Mouse (Mus musculus): Measurements from ENCODE around the gene Apba3. TPM values are rescaled to one million over a fixed set of nuclear protein-coding genes. Genes with fewer than 3 reads are reported as not detected.

Apba3 gene
- total and polyA plus RNA-seq, 3 experiments, result 111 to 151 (median 123) TPM

DNA sequence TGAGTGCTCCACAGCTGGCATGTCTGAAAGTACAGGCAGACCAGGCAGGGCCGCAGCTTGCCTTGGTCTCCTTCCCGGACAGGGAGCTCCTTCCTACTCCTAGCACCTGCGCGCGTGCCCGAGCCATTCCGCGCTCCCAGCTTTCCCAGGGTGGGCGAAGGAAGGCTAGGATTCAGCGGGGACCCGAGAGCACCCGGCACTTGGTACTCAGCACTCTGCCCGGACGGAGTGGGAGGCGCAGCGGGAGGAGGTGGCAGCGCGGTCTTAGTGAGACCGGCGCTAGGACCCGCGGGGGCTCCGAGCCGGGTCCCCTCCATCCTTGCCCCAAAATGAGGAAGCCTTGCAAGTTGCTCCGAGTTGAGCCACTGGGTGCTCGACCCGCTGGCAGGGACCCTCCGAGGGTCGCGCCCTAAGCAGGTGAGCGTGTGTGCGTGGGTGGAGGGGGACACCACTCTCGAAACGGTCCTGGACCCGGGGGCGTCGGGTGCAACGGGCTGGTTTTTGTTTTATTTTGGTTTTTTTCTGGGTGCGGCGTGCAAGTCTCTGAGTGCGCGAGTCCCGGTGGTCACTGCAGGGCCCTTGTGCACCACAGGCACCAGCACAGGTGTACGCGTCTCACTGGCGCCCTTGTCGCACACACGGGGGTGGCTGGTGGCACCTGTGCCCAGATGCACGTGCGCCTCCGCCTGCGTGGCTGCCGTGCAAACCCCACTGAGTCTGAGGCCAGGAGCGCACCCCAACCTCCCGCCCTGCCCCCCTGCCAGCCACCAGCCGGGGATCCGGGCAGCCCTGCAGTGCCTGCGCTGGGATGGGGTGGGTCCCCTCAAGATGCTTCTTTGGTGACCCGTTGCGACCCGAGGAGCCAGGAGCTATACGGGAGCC is 9.4 kb upstream of the Apba3 start:
- Histone ChIP-seq H3K27me3 (ENCODE audit: control insufficient read depth, insufficient read depth, low read length) (peaks cover 15% of the 10 kb centered on the region; the same call in 1 of the 2 replicates), H3K4me1 (ENCODE audit: control insufficient read depth, insufficient read depth, low read length) (no peaks in the 10 kb centered on the region), H3K36me3 (ENCODE audit: control insufficient read depth, insufficient read depth, low read length) (no peaks in the 10 kb centered on the region), H3K9ac (ENCODE audit: low read depth, low read length) (no peak overlapping the region), H3K79me2 (replicated peaks; ENCODE audit: control insufficient read depth, insufficient read depth, low read length) (no peaks in the 10 kb centered on the region), H3K27ac (no peak overlapping the region), H3K4me3 (peak overlapping the region; percentile 22)
- 5% methylated on average over 62 of the region's 62 CpGs for WGBS
- TF ChIP-seq POLR2A (IDR thresholded peaks at IDR 0.05; ENCODE audit: insufficient read depth, low read depth, low read length), result no peak
- no peak for TF ChIP-seq EP300 (IDR thresholded peaks at IDR 0.05; ENCODE audit: insufficient read depth, low read depth, low read length)
- no peak for TF ChIP-seq CTCF (IDR thresholded peaks at IDR 0.05)
- intact Hi-C loops (cut with DNase I), result no loop called here
- DNase-seq, result no peak

DNA sequence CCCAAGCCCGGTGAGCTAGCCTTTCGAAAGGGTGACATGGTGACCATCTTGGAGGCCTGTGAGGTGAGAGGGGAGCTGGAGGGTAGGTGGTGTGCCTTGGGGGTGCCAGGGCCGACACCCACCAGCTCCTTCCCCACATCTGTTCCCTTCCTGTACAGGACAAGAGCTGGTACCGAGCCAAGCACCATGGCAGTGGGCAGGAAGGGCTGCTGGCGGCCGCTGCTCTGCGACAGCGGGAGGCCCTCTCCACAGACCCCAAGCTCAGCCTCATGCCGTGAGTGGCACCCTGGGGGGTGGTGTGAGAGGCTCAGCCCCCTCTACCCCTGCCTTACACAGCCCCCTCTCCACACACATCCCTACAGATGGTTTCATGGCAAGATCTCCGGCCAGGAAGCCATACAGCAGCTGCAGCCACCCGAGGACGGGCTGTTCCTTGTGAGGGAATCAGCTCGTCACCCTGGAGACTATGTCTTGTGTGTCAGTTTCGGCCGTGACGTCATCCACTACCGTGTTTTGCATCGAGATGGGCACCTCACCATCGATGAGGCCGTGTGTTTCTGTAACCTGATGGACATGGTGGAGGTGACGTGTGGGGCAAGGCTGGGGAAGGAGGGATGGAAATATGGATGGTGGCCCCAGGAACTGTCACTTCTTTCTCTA is 7.4 kb upstream of the Apba3 start:
- no peak for DNase-seq
- Histone ChIP-seq H3K9ac (ENCODE audit: low read depth, low read length) (no peak overlapping the region), H3K36me3 (ENCODE audit: control insufficient read depth, insufficient read depth, low read length) (no peaks in the 10 kb centered on the region), H3K27ac (no peak overlapping the region), H3K79me2 (replicated peaks; ENCODE audit: control insufficient read depth, insufficient read depth, low read length) (no peaks in the 10 kb centered on the region), H3K27me3 (ENCODE audit: control insufficient read depth, insufficient read depth, low read length) (peaks cover 11% of the 10 kb centered on the region; the same call in 1 of the 2 replicates), H3K4me1 (ENCODE audit: control insufficient read depth, insufficient read depth, low read length) (no peaks in the 10 kb centered on the region), H3K4me3 (no peak overlapping the region)
- TF ChIP-seq POLR2A (IDR thresholded peaks at IDR 0.05; ENCODE audit: insufficient read depth, low read depth, low read length) (no peak), EP300 (IDR thresholded peaks at IDR 0.05; ENCODE audit: insufficient read depth, low read depth, low read length) (no peak), CTCF (IDR thresholded peaks at IDR 0.05) (no peak)
- 33% methylated on average over 21 of the region's 21 CpGs for WGBS
- intact Hi-C loops (cut with DNase I), result no loop called here

DNA sequence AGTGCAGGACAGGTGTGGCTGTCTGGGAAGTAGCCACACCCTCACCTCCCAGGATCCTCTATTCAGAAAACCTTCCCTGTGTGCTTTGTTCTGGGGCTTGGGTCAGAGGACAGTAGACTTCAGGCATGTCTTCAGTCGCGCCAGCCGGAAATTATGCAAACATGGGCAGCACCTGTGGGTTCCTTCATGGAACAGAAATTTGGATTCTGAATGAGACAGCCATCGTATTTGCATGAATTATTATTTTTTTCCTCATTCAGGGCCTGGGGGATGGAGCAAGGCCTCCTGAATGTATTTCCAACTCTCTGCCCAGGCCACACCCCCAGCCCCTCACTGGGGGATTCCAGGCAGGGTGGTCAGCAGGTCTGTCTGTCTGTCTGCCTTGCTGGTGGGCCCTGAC is 5.7 kb upstream of the Apba3 start:
- Histone ChIP-seq H3K27ac (no peak overlapping the region), H3K79me2 (replicated peaks; ENCODE audit: control insufficient read depth, insufficient read depth, low read length) (no peaks in the 10 kb centered on the region), H3K4me1 (ENCODE audit: control insufficient read depth, insufficient read depth, low read length) (peaks cover 2% of the 10 kb centered on the region; the same call in 1 of the 2 replicates), H3K4me3 (no peak overlapping the region), H3K36me3 (ENCODE audit: control insufficient read depth, insufficient read depth, low read length) (no peaks in the 10 kb centered on the region), H3K9ac (ENCODE audit: low read depth, low read length) (no peak overlapping the region), H3K27me3 (ENCODE audit: control insufficient read depth, insufficient read depth, low read length) (peaks cover 11% of the 10 kb centered on the region; the same call in 1 of the 2 replicates)
- intact Hi-C loops (cut with DNase I), result no loop called here
- no peak for TF ChIP-seq POLR2A (IDR thresholded peaks at IDR 0.05; ENCODE audit: insufficient read depth, low read depth, low read length)
- TF ChIP-seq CTCF (IDR thresholded peaks at IDR 0.05), result no peak
- TF ChIP-seq EP300 (IDR thresholded peaks at IDR 0.05; ENCODE audit: insufficient read depth, low read depth, low read length), result no peak
- 93% methylated on average over 4 of the region's 4 CpGs for WGBS
- no peak for DNase-seq

DNA sequence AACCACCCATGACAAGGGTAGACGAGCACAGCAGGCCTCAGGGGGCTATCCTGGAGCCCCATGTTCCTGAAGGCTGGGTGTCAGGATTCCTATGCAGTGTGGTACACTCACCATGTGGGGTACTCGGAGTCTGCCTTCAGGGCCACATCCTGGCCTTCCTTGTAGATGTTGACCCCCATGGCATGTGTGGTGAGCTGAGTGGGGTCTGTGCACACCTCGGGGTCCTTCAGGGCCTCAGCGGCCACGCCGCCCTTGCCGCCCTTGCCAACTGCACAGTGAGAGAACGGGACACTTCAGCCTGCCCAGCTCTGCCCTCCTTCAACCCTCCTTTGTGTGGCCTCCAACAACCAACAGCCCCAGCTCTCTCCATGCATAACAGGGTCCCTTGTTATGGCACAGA is 1.2 kb upstream of the Apba3 start:
- Histone ChIP-seq H3K36me3 (ENCODE audit: control insufficient read depth, insufficient read depth, low read length) (no peaks in the 10 kb centered on the region), H3K4me3 (no peak overlapping the region), H3K27ac (no peak overlapping the region), H3K27me3 (ENCODE audit: control insufficient read depth, insufficient read depth, low read length) (no peaks in the 10 kb centered on the region), H3K4me1 (ENCODE audit: control insufficient read depth, insufficient read depth, low read length) (peaks cover 2% of the 10 kb centered on the region; the same call in 1 of the 2 replicates), H3K79me2 (replicated peaks; ENCODE audit: control insufficient read depth, insufficient read depth, low read length) (no peaks in the 10 kb centered on the region), H3K9ac (ENCODE audit: low read depth, low read length) (no peak overlapping the region)
- no peak for TF ChIP-seq CTCF (IDR thresholded peaks at IDR 0.05)
- no peak for TF ChIP-seq POLR2A (IDR thresholded peaks at IDR 0.05; ENCODE audit: insufficient read depth, low read depth, low read length)
- TF ChIP-seq EP300 (IDR thresholded peaks at IDR 0.05; ENCODE audit: insufficient read depth, low read depth, low read length), result no peak
- intact Hi-C loops (cut with DNase I), result no loop called here
- WGBS, result 95% methylated on average over 8 of the region's 8 CpGs
- DNase-seq, result no peak

DNA sequence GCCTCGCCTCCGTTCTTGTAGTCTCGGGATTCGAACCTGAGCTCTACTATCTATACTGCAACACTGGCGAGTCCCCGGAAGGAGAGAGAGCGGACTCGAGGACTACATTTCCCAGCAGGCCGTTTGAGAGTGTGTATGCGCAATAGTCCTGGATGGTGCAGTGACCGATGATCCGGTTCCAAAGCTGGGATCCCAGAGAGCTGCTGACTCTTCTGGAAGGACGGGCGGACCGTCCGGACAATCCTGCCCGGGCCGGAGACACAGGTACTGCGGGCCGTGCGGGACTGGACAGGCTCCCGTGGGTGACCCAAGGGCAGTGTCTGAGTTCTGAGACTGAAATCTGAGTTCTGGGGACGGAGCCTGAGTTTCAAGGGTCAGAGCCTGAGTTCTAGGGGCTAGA is 1.3 kb downstream of the Apba3 start:
- intact Hi-C loops (cut with DNase I), result loop anchor here (1.0 kb wide), 1 partner anchor 19 kb away; no protein-coding TSS in a partner anchor
- under 1% methylated on average over 23 of the region's 23 CpGs for WGBS

More for the DNA sequence above, 1.3 kb downstream of the Apba3 start:
- TF ChIP-seq CTCF (IDR thresholded peaks at IDR 0.05), result 0 out of 2 replicates have a peak, but pooled peaks have one; percentile 4
- TF ChIP-seq POLR2A (IDR thresholded peaks at IDR 0.05; ENCODE audit: insufficient read depth, low read depth, low read length), result peak; percentile 97
- TF ChIP-seq EP300 (IDR thresholded peaks at IDR 0.05; ENCODE audit: insufficient read depth, low read depth, low read length), result 0 out of 2 replicates have a peak, but pooled peaks have one; percentile 65
- no peaks in the 10 kb centered on the region for H3K27me3 ChIP-seq (ENCODE audit: control insufficient read depth, insufficient read depth, low read length)
- peaks cover 2% of the 10 kb centered on the region; the same call in 1 of the 2 replicates for H3K4me1 ChIP-seq (ENCODE audit: control insufficient read depth, insufficient read depth, low read length)
- H3K79me2 ChIP-seq (replicated peaks; ENCODE audit: control insufficient read depth, insufficient read depth, low read length), result no peaks in the 10 kb centered on the region
- H3K36me3 ChIP-seq (ENCODE audit: control insufficient read depth, insufficient read depth, low read length), result no peaks in the 10 kb centered on the region
- peak overlapping the region; percentile 95 for H3K27ac ChIP-seq
- H3K4me3 ChIP-seq, result peak overlapping the region; percentile 80
- H3K9ac ChIP-seq (ENCODE audit: low read depth, low read length), result peak overlapping the region; percentile 86
- peak; percentile 85 to 90 for DNase-seq

All from heart, adult 2 months (tissue).